Mouse (Mus musculus) hindbrain, embryonic 13.5 days (tissue): ENCODE data around the gene Serpina6. TPM values are rescaled to one million over a fixed set of nuclear protein-coding genes. Genes with fewer than 3 reads are reported as not detected.
"Not testable (repeated sequence)": the region's sequence is repeated elsewhere in the genome, so short reads cannot be mapped to it uniquely, and the experiment has no call there.

Experiments
- ATAC-seq: fragments of 200-750 bp; cut with Nextera tagmentation; 2 replicates; pipeline ENCODE4 v1.8.0; 2017; ENCODE audit warnings: moderate TSS enrichment; ENCODE audit not compliant: low FRiP score
- H3K27ac ChIP-seq: fragments of 300-500 bp; sonication (generic); 2 replicates; pipeline ENCODE4 v1.5.1; 2015; ENCODE audit warnings: inconsistent platforms, mild to moderate bottlenecking, moderate library complexity
- H3K27me3 ChIP-seq: fragments of 300-500 bp; sonication (generic); 2 replicates; pipeline ENCODE4 v1.6.1; 2015; ENCODE audit warnings: mild to moderate bottlenecking, inconsistent platforms
- H3K36me3 ChIP-seq: fragments of 300-500 bp; sonication (generic); 2 replicates; pipeline ENCODE4 v1.6.1; 2015; ENCODE audit warnings: mild to moderate bottlenecking, inconsistent platforms
- H3K4me1 ChIP-seq: fragments of 300-500 bp; sonication (generic); replicated peaks from 2 replicates; pipeline ENCODE4 v1.6.1; 2015; ENCODE audit warnings: inconsistent platforms
- H3K4me2 ChIP-seq: fragments of 300-500 bp; sonication (generic); 2 replicates; pipeline ENCODE4 v1.6.1; 2015; ENCODE audit warnings: inconsistent platforms, mild to moderate bottlenecking, moderate library complexity
- H3K4me3 ChIP-seq: fragments of 300-500 bp; sonication (generic); 2 replicates; pipeline ENCODE4 v1.5.1; 2015; ENCODE audit warnings: mild to moderate bottlenecking, inconsistent platforms
- H3K9ac ChIP-seq: fragments of 300-500 bp; sonication (generic); 2 replicates; pipeline ENCODE4 v1.6.1; 2015; ENCODE audit warnings: mild to moderate bottlenecking, inconsistent platforms
- H3K9me3 ChIP-seq: fragments of 300-500 bp; sonication (generic); 2 replicates; pipeline ENCODE4 v1.6.1; 2016; ENCODE audit warnings: inconsistent platforms
- WGBS: fragments of 180-500 bp; shearing (Covaris S2); methylation state at CpG from one replicate; pipeline ENCODE4 v1.1.7; 2015; 5-methylcytosine and 5-hydroxymethylcytosine counted together
- polyA plus RNA-seq: library from polyadenylated mRNA; unstranded; fragments of >200 nt; fragmentation: Nextera tagmentation; extraction: Ambion mirVana; gene quantifications from 2 replicates; pipeline ENCODE4 v1.2.1, GENCODE M21; 2015

The Serpina6 gene
- polyA plus RNA-seq, 1 experiment from 2014 or later: not detected

- H3K9me3 ChIP-seq, H3K4me2 ChIP-seq, H3K4me1 ChIP-seq, H3K9ac ChIP-seq, ATAC-seq, H3K27ac ChIP-seq, H3K27me3 ChIP-seq, H3K4me3 ChIP-seq, H3K36me3 ChIP-seq: not testable (repeated sequence)
- WGBS: 100% methylated on average over 1 of the region's 1 CpGs
Measured at GRCm38 (mm10) chr12:103679853-103680252, 22.8 kb upstream of the Serpina6 start.

DNA sequence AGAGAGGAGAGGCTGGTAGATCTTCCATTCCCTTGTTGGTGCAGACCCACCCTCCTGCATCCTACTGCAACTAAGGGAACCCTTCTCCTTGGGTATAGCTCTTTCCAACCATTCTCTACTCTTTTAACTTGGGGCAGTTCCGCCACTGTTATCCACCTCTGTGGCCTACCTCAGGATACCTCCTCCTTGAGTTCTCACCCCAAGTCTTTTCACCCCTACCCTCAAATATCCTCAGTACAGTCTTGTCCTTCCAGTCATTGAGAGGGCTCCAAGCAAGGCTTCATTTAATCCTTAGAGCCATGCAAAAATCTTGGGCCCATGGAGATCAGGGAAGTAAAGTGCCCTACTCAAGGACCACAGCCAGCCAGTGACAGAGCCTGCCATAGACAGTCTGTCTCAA, 19.0 kb upstream of the Serpina6 start, which contains the start of gene Serpina16:
Gene Serpina16 (minus strand): TSS at position 101 of the 400 bp plus-strand sequence.
- Histone ChIP-seq H3K9ac (no peak within 1 kb of the TSS), H3K4me3 (no peak within 1 kb of the TSS), H3K4me2 (no peak within 1 kb of the TSS), H3K36me3 (no peaks in the 10 kb centered on the region), H3K4me1 (no peaks in the 10 kb centered on the region), H3K9me3 (no peaks in the 10 kb centered on the region), H3K27me3 (no peaks in the 10 kb centered on the region), H3K27ac (no peak within 1 kb of the TSS)
- WGBS: 88% methylated on average over 1 of the region's 1 CpGs
- ATAC-seq: no peak

- Histone ChIP-seq H3K4me3 (no peak overlapping the region), H3K27me3 (no peaks in the 10 kb centered on the region), H3K9me3 (no peaks in the 10 kb centered on the region), H3K9ac (no peak overlapping the region), H3K36me3 (no peaks in the 10 kb centered on the region), H3K27ac (no peak overlapping the region), H3K4me2 (no peak overlapping the region), H3K4me1 (no peaks in the 10 kb centered on the region)
- 93% methylated on average over 2 of the region's 2 CpGs for WGBS
- ATAC-seq: no peak
Measured at GRCm38 (mm10) chr12:103673179-103673578, 16.2 kb upstream of the Serpina6 start.

- H3K4me3 ChIP-seq: no peak overlapping the region
- H3K36me3 ChIP-seq: no peaks in the 10 kb centered on the region
- WGBS: 86% methylated on average over 3 of the region's 3 CpGs
- H3K4me2 ChIP-seq: no peak overlapping the region
- H3K4me1 ChIP-seq: no peaks in the 10 kb centered on the region
- H3K27ac ChIP-seq: no peak overlapping the region
- no peak overlapping the region for H3K9ac ChIP-seq
- H3K9me3 ChIP-seq: no peaks in the 10 kb centered on the region
- no peak for ATAC-seq
- no peaks in the 10 kb centered on the region for H3K27me3 ChIP-seq
Measured at GRCm38 (mm10) chr12:103671483-103671882, 14.5 kb upstream of the Serpina6 start.

GRCm38 (mm10) chr12:103670964-103671363, 14.0 kb upstream of the Serpina6 start:
- H3K27ac ChIP-seq: no peak overlapping the region
- H3K9me3 ChIP-seq: no peaks in the 10 kb centered on the region
- no peaks in the 10 kb centered on the region for H3K27me3 ChIP-seq
- no peak for ATAC-seq
- no peak overlapping the region for H3K4me2 ChIP-seq
- H3K4me3 ChIP-seq: no peak overlapping the region
- H3K9ac ChIP-seq: no peak overlapping the region
- no peaks in the 10 kb centered on the region for H3K36me3 ChIP-seq
- no peaks in the 10 kb centered on the region for H3K4me1 ChIP-seq
- WGBS: 86% methylated on average over 2 of the region's 2 CpGs

DNA sequence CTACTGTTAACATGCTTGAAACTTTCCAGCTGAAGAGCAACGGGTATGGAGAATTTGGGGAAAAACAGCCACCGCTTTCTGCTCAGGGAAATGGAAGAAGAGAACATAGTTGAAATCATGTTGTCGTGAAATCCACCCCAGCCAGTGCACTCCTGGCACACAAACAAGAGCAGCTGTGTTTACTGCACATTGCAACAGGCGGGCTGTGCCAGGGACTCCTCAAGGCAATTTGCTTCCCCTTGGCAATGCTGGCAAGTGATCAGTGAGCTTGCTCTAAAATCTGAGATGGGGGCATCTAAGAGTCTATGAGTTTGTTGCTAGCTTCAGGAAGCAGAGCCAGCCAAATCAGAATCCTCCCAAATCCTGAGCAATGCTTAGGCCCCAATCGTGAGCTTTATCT, 13.3 kb upstream of the Serpina6 start:
- Histone ChIP-seq H3K4me2 (no peak overlapping the region), H3K9me3 (no peaks in the 10 kb centered on the region), H3K4me3 (no peak overlapping the region), H3K4me1 (no peaks in the 10 kb centered on the region), H3K36me3 (no peaks in the 10 kb centered on the region), H3K27me3 (no peaks in the 10 kb centered on the region), H3K9ac (no peak overlapping the region), H3K27ac (no peak overlapping the region)
- ATAC-seq: no peak
- WGBS: 89% methylated on average over 5 of the region's 5 CpGs

DNA sequence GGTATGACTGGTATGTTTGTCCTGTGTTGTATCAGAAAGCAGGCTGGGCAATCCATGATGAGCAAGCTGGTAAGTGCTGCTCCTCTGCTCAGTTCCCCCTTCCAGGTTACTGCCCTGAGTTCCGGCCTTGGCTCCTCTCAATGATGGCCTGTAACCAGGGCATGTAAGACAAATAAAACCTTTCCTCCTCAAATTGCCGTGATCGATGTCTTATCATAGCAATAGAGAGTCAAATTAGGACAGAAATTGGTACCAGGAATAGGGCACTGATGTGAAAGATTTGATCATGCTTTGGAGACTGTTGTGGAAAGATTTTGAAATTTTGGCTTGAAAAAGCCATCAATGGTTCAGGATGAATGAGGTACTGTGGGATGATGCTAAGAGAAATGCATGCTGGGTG, 8.3 kb upstream of the Serpina6 start:
- H3K27ac ChIP-seq: no peak overlapping the region
- H3K4me2 ChIP-seq: no peak overlapping the region
- H3K4me1 ChIP-seq: no peaks in the 10 kb centered on the region
- no peak overlapping the region for H3K4me3 ChIP-seq
- no peak overlapping the region for H3K9ac ChIP-seq
- H3K27me3 ChIP-seq: no peaks in the 10 kb centered on the region
- 92% methylated on average over 3 of the region's 3 CpGs for WGBS
- no peaks in the 10 kb centered on the region for H3K9me3 ChIP-seq
- no peaks in the 10 kb centered on the region for H3K36me3 ChIP-seq
- no peak for ATAC-seq

- H3K4me2 ChIP-seq, ATAC-seq, H3K36me3 ChIP-seq, H3K9ac ChIP-seq, H3K4me1 ChIP-seq, H3K9me3 ChIP-seq, H3K27ac ChIP-seq, H3K4me3 ChIP-seq, H3K27me3 ChIP-seq: not testable (repeated sequence)
Measured at GRCm38 (mm10) chr12:103662053-103662452, 5.0 kb upstream of the Serpina6 start.

DNA sequence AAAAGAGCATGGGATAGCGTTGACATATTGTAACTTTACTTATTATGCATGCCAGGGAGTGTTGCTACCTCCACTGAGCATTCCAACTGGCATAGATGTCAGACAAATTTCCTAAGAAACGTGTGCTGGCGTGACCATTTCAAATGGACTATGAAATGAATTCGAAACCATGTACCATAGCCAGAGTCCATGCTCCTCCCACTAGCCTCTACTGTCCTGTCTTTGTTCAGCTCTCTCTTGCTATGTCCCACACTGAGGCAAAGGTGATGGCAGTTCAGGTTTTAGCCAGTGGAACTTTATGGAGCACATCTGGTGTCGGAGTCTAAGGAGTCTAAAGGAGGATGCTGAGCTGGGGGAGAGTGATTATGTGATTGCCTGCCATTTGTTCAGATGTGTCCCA, 3.1 kb upstream of the Serpina6 start:
- H3K4me2 ChIP-seq: no peak overlapping the region
- H3K27ac ChIP-seq: no peak overlapping the region
- H3K4me3 ChIP-seq: no peak overlapping the region

GRCm38 (mm10) chr12:103659171-103659570, 2.2 kb upstream of the Serpina6 start:
- Histone ChIP-seq H3K36me3 (no peaks in the 10 kb centered on the region), H3K4me1 (no peaks in the 10 kb centered on the region), H3K27me3 (no peaks in the 10 kb centered on the region), H3K9me3 (no peaks in the 10 kb centered on the region), H3K4me2 (no peak overlapping the region), H3K9ac (no peak overlapping the region), H3K27ac (no peak overlapping the region), H3K4me3 (no peak overlapping the region)
- ATAC-seq: no peak
- 90% methylated on average over 2 of the region's 2 CpGs for WGBS

More for the DNA sequence above, 3.1 kb upstream of the Serpina6 start:
- Histone ChIP-seq H3K27me3 (no peaks in the 10 kb centered on the region), H3K4me1 (no peaks in the 10 kb centered on the region), H3K9me3 (no peaks in the 10 kb centered on the region), H3K9ac (no peak overlapping the region), H3K36me3 (no peaks in the 10 kb centered on the region)
- ATAC-seq: no peak
- WGBS: 86% methylated on average over 5 of the region's 5 CpGs

DNA sequence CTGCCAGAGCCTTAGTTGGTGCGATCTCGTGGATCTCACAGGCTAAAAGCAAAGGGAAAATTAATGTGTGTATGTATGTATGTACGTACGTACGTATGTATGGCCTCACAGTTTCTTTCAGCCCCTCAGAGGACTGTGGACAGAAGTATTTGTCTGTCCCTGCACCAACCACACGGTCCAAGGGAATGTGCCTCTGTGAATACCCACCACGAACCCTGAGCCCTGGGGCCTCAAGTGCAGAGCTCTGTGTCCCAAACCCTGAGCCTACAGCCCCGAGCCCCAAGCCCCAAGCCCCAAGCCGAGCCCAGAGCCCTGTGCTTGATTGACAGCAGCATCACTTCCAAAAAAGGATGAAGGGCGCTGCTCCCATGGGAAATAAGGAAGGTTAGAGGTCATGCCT, 979 bp upstream of the Serpina6 start:
- Histone ChIP-seq H3K27ac (no peak overlapping the region), H3K9me3 (no peaks in the 10 kb centered on the region), H3K4me2 (no peak overlapping the region), H3K4me1 (no peaks in the 10 kb centered on the region), H3K27me3 (no peaks in the 10 kb centered on the region), H3K9ac (no peak overlapping the region), H3K4me3 (no peak overlapping the region), H3K36me3 (no peaks in the 10 kb centered on the region)
- ATAC-seq: no peak
- 87% methylated on average over 10 of the region's 10 CpGs for WGBS

DNA sequence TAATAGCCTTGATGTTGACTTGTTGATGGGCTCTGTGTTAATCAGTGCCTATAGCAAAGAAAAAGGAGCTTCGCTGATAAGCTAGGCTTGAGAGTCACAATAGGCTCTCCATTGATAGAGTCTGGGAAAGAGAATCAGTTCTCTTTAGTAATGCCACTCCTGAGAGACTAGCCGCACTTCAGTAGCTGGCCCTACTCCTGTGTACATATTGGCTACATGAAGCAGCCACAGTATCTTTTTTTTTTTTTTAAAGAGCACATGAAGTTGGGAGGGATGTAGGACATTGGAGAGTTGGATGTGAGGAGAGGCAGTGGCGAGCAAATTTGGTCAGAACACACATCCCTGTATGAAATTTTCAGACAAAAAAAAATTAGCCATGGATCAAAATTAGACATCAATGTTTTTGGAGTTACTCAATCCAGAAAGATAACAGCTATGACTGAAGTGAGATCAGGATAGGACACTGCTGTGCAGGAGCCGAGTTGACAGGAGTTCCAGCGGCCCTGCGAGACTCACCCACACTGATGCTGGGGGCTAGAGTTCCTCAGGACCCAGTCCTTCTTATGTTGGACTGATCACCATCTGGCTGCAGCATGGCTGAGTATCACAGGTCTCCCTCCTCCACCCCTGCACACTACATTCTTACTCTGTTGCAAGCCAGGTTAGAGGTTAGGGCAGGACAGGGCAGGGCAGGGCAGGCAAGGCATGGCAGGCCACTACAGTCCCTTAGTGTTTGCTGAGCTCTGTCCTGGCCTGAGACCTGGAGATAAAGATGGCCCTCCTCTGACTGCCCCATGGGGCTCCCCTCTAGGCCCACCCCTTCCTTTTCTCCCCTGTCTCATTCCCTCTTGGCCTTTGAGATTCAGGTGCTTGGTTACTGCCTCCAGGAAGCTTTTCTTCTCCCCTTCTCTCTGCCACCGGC, 1.6 kb downstream of the Serpina6 start:
- H3K36me3 ChIP-seq: no peaks in the 10 kb centered on the region
- 89% methylated on average over 7 of the region's 7 CpGs for WGBS
- H3K9ac ChIP-seq: no peak overlapping the region
- no peak for ATAC-seq
- H3K27ac ChIP-seq: no peak overlapping the region
- no peaks in the 10 kb centered on the region for H3K27me3 ChIP-seq
- no peak overlapping the region for H3K4me3 ChIP-seq
- no peak overlapping the region for H3K4me2 ChIP-seq
- no peaks in the 10 kb centered on the region for H3K9me3 ChIP-seq
- no peaks in the 10 kb centered on the region for H3K4me1 ChIP-seq

DNA sequence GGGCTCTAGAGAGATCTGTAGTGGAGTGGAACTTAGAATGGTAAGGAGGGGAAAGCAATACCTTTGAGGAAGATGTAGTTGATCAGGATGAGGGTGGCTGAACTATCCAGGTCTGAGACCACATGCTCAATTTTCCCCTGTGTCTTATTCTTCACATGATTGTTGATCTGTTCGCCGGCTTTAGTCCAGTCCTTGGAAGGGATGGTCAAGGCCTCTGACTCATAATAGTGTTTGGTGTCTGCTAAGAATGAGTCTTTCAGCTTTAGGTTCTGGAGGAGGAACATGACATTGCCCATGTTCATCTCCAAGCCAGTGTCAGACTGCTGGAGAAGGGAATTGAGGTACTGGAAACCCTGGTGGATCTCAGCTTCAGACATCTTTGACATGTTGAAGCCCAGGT, 3.2 kb downstream of the Serpina6 start:
- H3K4me2 ChIP-seq: no peak overlapping the region
- 96% methylated on average over 2 of the region's 2 CpGs for WGBS
- ATAC-seq: no peak

More for the DNA sequence above, 3.2 kb downstream of the Serpina6 start:
- H3K27ac ChIP-seq: no peak overlapping the region
- no peaks in the 10 kb centered on the region for H3K36me3 ChIP-seq
- no peaks in the 10 kb centered on the region for H3K4me1 ChIP-seq
- H3K9ac ChIP-seq: no peak overlapping the region
- no peak overlapping the region for H3K4me3 ChIP-seq
- H3K9me3 ChIP-seq: no peaks in the 10 kb centered on the region
- H3K27me3 ChIP-seq: no peaks in the 10 kb centered on the region
